Mouse (Mus musculus): Measurements from ENCODE around the gene H2afx.

DNA sequence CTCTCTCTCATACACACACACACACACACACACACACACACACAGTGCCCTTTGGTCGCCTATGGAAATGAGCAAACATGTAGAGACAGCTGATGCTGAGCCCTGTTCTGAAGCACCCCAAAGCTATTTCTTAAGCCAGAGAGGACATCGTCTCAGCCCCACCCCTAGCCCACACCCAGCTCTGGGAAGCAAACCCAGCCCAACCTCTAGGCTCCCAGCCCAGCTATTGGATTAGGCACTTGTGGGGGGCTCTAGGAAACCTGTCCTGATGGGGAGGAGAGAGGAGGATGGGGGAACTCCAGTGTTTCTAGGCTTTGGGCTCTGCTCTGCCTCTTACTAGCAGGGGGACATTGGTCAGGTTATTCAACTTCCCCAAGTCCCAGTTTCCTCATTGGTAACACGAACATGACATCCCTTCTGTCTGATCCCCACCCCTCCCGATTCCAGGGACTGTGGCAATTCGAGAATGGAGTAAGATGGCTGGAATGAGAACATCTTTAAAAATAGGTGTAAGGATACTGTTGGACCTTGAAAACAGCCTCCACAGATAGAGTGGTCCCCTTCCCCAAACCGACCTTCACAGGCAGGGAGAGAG is 48.1 kb upstream of the H2afx start:
- TF ChIP-seq CHD2 (IDR thresholded peaks at IDR 0.05; ENCODE audit: low read depth, low read length) (no peak), ZC3H11A (IDR thresholded peaks at IDR 0.05; ENCODE audit: borderline replicate concordance, low read depth, low read length) (no peak), ZNF384 (IDR thresholded peaks at IDR 0.05; ENCODE audit: low read depth, low read length) (no peak), MAFK (IDR thresholded peaks at IDR 0.05; ENCODE audit: insufficient read depth, low read depth, low read length) (no peak)
